Mouse (Mus musculus) bone marrow macrophage, adult 2 months (primary cell): ENCODE measurements around the gene Kdm1b. TPM values are rescaled to one million over a fixed set of nuclear protein-coding genes. Genes with fewer than 3 reads are reported as not detected.

ENCODE experiments used
- H3K27ac ChIP-seq: 2 replicates; pipeline ENCODE4 v1.5.1; 2012; ENCODE audit warnings: low read depth, low read length; ENCODE audit not compliant: insufficient read depth
- H3K4me1 ChIP-seq: 2 replicates; pipeline ENCODE4 v1.6.1; 2012; ENCODE audit warnings: low read length; ENCODE audit not compliant: control insufficient read depth, insufficient read depth
- H3K4me3 ChIP-seq: 2 replicates; pipeline ENCODE4 v1.5.1; 2012; ENCODE audit warnings: mild to moderate bottlenecking, low read length, moderate library complexity; ENCODE audit not compliant: insufficient read depth
- CTCF ChIP-seq: IDR thresholded peaks from 2 replicates; pipeline ENCODE4 v1.5.1; 2012; ENCODE audit warnings: low read depth, mild to moderate bottlenecking, low read length, moderate library complexity
- POLR2A ChIP-seq: IDR thresholded peaks from 2 replicates; pipeline ENCODE4 v1.6.1; 2012; ENCODE audit warnings: mild to moderate bottlenecking, low read depth, low read length, borderline replicate concordance
- polyA plus RNA-seq: library from polyadenylated mRNA; stranded (reverse); fragments of >200 nt; gene quantifications from 2 replicates; pipeline ENCODE4 v1.2.4, GENCODE M21; 2012; ENCODE audit not compliant: missing spikeins, insufficient read depth, insufficient read length

The Kdm1b gene
- polyA plus RNA-seq, 1 experiment, result 13.7 TPM

DNA sequence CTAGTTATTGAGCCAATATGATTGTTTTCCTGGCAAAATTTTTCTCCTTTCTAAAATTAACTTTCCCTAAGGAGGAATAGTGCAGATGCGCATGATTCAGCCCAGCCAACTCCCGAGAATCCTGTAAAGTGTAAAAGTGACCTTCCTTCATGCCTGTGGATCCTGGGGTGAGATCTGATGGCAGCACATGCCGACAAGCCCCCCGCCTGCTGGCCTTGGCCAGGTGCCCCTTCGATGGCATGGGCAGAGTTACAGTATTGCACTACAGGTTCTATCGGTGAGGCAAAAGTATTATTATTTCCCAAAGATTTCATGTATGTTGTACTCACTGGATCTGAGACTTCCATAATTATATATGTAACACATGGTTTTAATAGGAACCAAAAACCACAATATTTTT lies 81.7 kb downstream of the Kdm1b start:
- peaks cover 3% of the 10 kb centered on the region; the same call in 1 of the 2 replicates for H3K4me1 ChIP-seq

GRCm38 (mm10) chr13:47125595-47125994 lies 82.3 kb downstream of the Kdm1b start:
- Histone ChIP-seq H3K4me1 (peaks cover 3% of the 10 kb centered on the region; the same call in 1 of the 2 replicates), H3K4me3 (no peak overlapping the region), H3K27ac (no peak overlapping the region)
- TF ChIP-seq CTCF (no peak), POLR2A (no peak)

More for the DNA sequence above, 81.7 kb downstream of the Kdm1b start:
- H3K27ac ChIP-seq, result no peak overlapping the region
- no peak overlapping the region for H3K4me3 ChIP-seq
- TF ChIP-seq POLR2A, result no peak
- no peak for TF ChIP-seq CTCF

- Histone ChIP-seq H3K27ac (no peak overlapping the region), H3K4me3 (no peak overlapping the region), H3K4me1 (no peaks in the 10 kb centered on the region)
- TF ChIP-seq CTCF (no peak), POLR2A (no peak)
Observed at GRCm38 (mm10) chr13:47129090-47129489, 85.8 kb downstream of the Kdm1b start.

- TF ChIP-seq CTCF (no peak), POLR2A (no peak)
Observed at GRCm38 (mm10) chr13:47133058-47133457, 89.8 kb downstream of the Kdm1b start.

GRCm38 (mm10) chr13:47134836-47135235 lies 91.5 kb downstream of the Kdm1b start:
- no peaks in the 10 kb centered on the region for H3K4me1 ChIP-seq
- H3K27ac ChIP-seq, result no peak overlapping the region
- no peak overlapping the region for H3K4me3 ChIP-seq
- no peak for TF ChIP-seq CTCF
- no peak for TF ChIP-seq POLR2A

More at GRCm38 (mm10) chr13:47133058-47133457, 89.8 kb downstream of the Kdm1b start:
- H3K4me1 ChIP-seq, result no peaks in the 10 kb centered on the region
- H3K27ac ChIP-seq, result no peak overlapping the region
- no peak overlapping the region for H3K4me3 ChIP-seq

Other genes starting within 250 kb of the Kdm1b start
- 18.8 and 22.0 TPM in 2 replicates for gene Kif13a, start 113.6 kb upstream of the Kdm1b start, polyA plus RNA-seq
- 1.2 and 1.3 TPM in 2 replicates for gene Nhlrc1, start 28.6 kb upstream of the Kdm1b start, polyA plus RNA-seq
- gene Tpmt, start 1.2 kb downstream of the Kdm1b start, polyA plus RNA-seq, result 6.2 and 14.1 TPM in 2 replicates
- gene Dek, start 62.7 kb downstream of the Kdm1b start, polyA plus RNA-seq, result 219 and 266 TPM in 2 replicates
- gene Rnf144b, start 79.2 kb downstream of the Kdm1b start, polyA plus RNA-seq, result 40.2 and 44.3 TPM in 2 replicates